Mouse (Mus musculus): ENCODE data around the gene Gm21981. TPM values are rescaled to one million over a fixed set of nuclear protein-coding genes. Genes with fewer than 3 reads are reported as not detected.

Gene Gm21981
- 1.0 and 1.4 TPM in 2 replicates for polyA plus RNA-seq (2012; rRNA removed)

DNA sequence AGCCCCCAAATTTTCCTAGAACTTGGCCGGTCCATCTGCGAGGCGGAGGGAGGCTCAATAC lies at the start of gene Gm21981:
Gene Gm21981, minus strand, starts transcription at position 14 of the 61 bp plus-strand sequence.
- 4% methylated on average over 3 of the region's 3 CpGs for WGBS
- Histone ChIP-seq H3K4me3 (ENCODE audit: control insufficient read depth, insufficient read depth, low read length) (peak within 1 kb of the TSS; percentile 57), H3K27me3 (ENCODE audit: control insufficient read depth, insufficient read depth, low read length) (peaks cover 3% of the 10 kb centered on the region; the same call in 1 of the 2 replicates), H3K27ac (ENCODE audit: control insufficient read depth, insufficient read depth, low read length) (no peak within 1 kb of the TSS), H3K36me3 (ENCODE audit: control insufficient read depth, insufficient read depth, low read length) (no peaks in the 10 kb centered on the region), H3K4me1 (replicated peaks; ENCODE audit: control insufficient read depth, insufficient read depth, low read length) (peaks cover 8% of the 10 kb centered on the region)
- no peak for DNase-seq
- TF ChIP-seq CTCF (IDR thresholded peaks at IDR 0.05; ENCODE audit: borderline replicate concordance, control insufficient read depth, extremely low read depth, insufficient read depth, low read length, poor library complexity), result no peak
- TF ChIP-seq POLR2A (IDR thresholded peaks at IDR 0.05; ENCODE audit: control insufficient read depth, extremely low read depth, insufficient read depth, low read length, poor library complexity), result no peak

DNA sequence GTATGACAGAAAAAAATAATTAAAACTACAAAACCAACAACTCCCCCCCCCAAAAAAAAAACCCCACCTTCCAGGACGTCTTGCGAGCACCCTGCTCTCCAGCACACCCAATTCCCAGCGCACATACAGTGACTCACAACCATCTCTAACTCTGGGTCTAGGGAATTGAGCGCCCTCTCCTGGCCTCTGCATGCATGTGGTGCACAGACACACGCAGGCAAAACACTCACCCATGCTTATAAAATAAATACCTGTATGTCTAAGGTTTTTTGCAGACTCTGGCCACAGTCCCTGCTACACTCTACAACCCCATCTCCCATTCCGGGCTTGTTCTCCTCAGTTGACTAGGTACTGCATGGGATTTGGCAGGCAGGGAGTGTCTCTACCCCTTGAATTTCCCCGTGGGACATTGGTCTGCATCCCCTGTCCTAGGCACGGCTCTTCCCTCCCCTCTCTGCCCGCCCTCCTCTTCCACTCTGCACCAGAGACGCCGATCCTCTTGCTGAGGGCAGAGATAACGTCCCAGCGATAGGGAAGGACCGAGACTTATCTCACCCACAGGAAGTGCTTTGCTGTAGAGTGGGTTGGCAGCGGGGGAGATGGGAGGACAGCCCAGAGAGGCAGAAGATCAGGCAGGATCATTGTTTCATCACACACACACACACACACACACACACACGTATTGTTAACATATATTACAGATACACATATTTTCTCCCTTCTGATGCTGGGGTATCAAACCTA lies 48.9 kb upstream of the Gm21981 start:
- no peaks in the 10 kb centered on the region for H3K36me3 ChIP-seq (ENCODE audit: control insufficient read depth, insufficient read depth, low read length)
- 34% methylated on average over 16 of the region's 16 CpGs for WGBS
- no peak overlapping the region for H3K27ac ChIP-seq (ENCODE audit: control insufficient read depth, insufficient read depth, low read length)
- TF ChIP-seq POLR2A (IDR thresholded peaks at IDR 0.05; ENCODE audit: control insufficient read depth, extremely low read depth, insufficient read depth, low read length, poor library complexity) (no peak), CTCF (IDR thresholded peaks at IDR 0.05; ENCODE audit: borderline replicate concordance, control insufficient read depth, extremely low read depth, insufficient read depth, low read length, poor library complexity) (no peak)
- no peaks in the 10 kb centered on the region; the same call in 1 of the 2 replicates for H3K27me3 ChIP-seq (ENCODE audit: control insufficient read depth, insufficient read depth, low read length)
- DNase-seq, result peak; percentile 32
- peaks cover 21% of the 10 kb centered on the region for H3K4me1 ChIP-seq (replicated peaks; ENCODE audit: control insufficient read depth, insufficient read depth, low read length)
- H3K4me3 ChIP-seq (ENCODE audit: control insufficient read depth, insufficient read depth, low read length), result no peak overlapping the region

DNA sequence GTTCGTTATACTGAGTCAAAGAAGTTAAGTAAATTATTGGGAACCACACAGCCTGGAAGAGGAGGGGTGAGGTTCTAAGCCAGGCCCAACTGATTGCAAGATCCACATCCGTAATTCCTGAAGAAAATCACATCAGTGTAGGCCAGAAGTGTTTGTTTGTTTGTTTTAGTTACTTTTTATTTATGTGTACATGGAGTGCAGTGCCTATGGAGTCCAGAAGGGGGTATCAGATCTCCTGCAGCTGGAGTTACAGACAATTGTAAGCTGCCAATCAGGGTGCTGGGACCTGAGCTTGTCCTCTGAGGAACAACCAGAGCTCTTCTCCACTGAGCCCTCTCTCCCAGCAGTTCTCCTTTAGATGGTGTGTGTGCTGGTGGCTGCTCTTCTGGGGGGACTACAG lies 45.9 kb upstream of the Gm21981 start:
- 83% methylated on average over 2 of the region's 2 CpGs for WGBS

DNA sequence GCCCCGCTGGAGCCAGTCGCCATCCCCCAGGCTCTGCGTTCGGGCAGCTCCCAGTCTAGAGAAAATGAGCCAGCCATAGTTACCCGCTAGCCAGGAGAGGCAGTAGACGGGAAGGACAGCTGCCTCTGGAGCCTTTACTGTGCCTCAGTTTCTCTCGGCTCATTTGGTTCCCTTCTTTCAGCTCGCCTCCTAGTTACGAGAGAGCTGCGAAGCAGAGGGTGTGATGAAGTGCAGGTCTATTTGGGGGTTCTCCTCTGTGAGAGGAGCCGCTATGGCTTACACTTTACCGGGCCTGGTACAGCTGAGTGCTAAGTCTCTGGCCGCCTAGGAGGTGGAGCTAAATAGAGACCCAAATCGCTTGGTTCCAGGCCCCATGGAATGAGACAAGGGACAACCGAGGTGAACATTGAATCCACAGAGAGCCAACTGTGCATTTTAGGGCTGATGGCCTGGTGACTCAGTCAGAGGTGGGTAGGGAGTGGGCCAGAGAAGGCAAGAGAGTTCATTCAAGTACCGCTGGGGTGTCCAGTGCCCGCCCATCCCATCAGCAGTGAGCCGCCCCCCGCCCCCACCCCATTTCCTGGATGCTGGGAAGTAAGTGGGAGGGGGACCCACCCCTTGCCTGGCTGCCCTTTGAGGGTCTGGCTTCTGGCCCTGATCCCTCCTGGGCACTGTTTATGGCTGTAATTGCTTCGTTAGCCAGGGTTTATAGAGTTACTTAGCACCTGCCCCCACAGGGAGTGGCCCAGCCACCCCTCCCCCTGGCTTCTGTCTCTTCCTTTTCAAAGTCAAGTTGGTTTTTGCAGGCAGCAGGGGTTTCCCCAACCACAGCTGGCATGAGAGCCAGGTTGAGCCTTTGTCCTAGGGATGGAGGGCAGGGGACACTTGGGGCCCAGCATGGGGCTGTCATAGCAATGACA lies 44.9 kb upstream of the Gm21981 start:
- DNase-seq, result peak; percentile 40
- peaks cover 27% of the 10 kb centered on the region for H3K4me1 ChIP-seq (replicated peaks; ENCODE audit: control insufficient read depth, insufficient read depth, low read length)
- peak overlapping the region; percentile 54 for H3K4me3 ChIP-seq (ENCODE audit: control insufficient read depth, insufficient read depth, low read length)
- no peaks in the 10 kb centered on the region for H3K36me3 ChIP-seq (ENCODE audit: control insufficient read depth, insufficient read depth, low read length)
- 16% methylated on average over 20 of the region's 20 CpGs for WGBS
- no peak for TF ChIP-seq POLR2A (IDR thresholded peaks at IDR 0.05; ENCODE audit: control insufficient read depth, extremely low read depth, insufficient read depth, low read length, poor library complexity)
- TF ChIP-seq CTCF (IDR thresholded peaks at IDR 0.05; ENCODE audit: borderline replicate concordance, control insufficient read depth, extremely low read depth, insufficient read depth, low read length, poor library complexity), result no peak
- no peaks in the 10 kb centered on the region; the same call in 1 of the 2 replicates for H3K27me3 ChIP-seq (ENCODE audit: control insufficient read depth, insufficient read depth, low read length)
- no peak overlapping the region for H3K27ac ChIP-seq (ENCODE audit: control insufficient read depth, insufficient read depth, low read length)

More for the DNA sequence above, 45.9 kb upstream of the Gm21981 start:
- Histone ChIP-seq H3K27ac (ENCODE audit: control insufficient read depth, insufficient read depth, low read length) (no peak overlapping the region), H3K4me3 (ENCODE audit: control insufficient read depth, insufficient read depth, low read length) (no peak overlapping the region), H3K4me1 (replicated peaks; ENCODE audit: control insufficient read depth, insufficient read depth, low read length) (peaks cover 27% of the 10 kb centered on the region), H3K27me3 (ENCODE audit: control insufficient read depth, insufficient read depth, low read length) (no peaks in the 10 kb centered on the region; the same call in 1 of the 2 replicates), H3K36me3 (ENCODE audit: control insufficient read depth, insufficient read depth, low read length) (no peaks in the 10 kb centered on the region)
- TF ChIP-seq CTCF (IDR thresholded peaks at IDR 0.05; ENCODE audit: borderline replicate concordance, control insufficient read depth, extremely low read depth, insufficient read depth, low read length, poor library complexity) (no peak), POLR2A (IDR thresholded peaks at IDR 0.05; ENCODE audit: control insufficient read depth, extremely low read depth, insufficient read depth, low read length, poor library complexity) (no peak)
- DNase-seq, result peak; percentile 12

DNA sequence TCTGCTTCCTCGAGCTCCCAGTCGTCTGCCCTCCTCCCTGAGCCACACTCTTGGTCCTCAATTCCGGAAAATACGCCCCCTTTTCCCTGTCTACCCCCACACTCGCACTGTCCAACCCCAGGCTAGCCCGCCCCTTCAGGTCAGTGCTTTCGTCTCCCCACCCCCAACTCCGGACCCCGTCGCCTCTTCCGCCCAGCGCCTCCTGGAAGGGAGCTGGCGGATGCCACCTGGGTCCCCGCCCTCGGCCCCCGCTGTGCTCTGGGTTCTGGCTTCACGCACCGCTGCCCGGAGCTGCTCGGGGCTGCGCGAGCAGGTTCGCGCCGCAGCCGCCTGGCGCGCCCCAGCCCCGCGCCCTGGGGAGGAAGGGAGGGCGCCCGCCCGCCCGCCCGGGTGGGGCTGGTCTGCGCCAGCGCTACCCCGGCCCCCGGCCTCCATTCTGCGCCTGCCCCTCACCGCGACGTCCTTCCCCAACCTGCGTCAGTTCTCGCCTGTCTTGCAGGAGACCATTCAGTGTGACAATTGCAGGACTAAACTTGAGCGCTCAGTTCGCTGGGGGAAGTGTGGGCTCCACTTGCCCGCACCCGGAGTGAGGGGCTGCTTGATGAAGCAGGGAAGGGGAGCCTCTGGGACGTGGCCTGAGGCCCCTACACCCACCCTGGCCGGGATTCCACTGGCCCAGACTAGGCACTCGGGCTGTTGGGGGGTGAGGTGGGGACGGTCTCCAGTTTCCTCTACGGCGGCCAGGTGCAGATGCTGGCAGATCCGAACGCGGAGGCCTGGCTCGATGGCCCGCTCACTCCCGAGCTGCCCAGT lies 44.0 kb upstream of the Gm21981 start:
- Histone ChIP-seq H3K27ac (ENCODE audit: control insufficient read depth, insufficient read depth, low read length) (no peak overlapping the region), H3K4me1 (replicated peaks; ENCODE audit: control insufficient read depth, insufficient read depth, low read length) (peaks cover 26% of the 10 kb centered on the region), H3K27me3 (ENCODE audit: control insufficient read depth, insufficient read depth, low read length) (no peaks in the 10 kb centered on the region; the same call in 1 of the 2 replicates), H3K36me3 (ENCODE audit: control insufficient read depth, insufficient read depth, low read length) (no peaks in the 10 kb centered on the region), H3K4me3 (ENCODE audit: control insufficient read depth, insufficient read depth, low read length) (peak overlapping the region; percentile 54)
- TF ChIP-seq POLR2A (IDR thresholded peaks at IDR 0.05; ENCODE audit: control insufficient read depth, extremely low read depth, insufficient read depth, low read length, poor library complexity) (no peak), CTCF (IDR thresholded peaks at IDR 0.05; ENCODE audit: borderline replicate concordance, control insufficient read depth, extremely low read depth, insufficient read depth, low read length, poor library complexity) (no peak)
- WGBS, result 1% methylated on average over 61 of the region's 61 CpGs
- DNase-seq, result peak; percentile 59

All from thymus, adult 2 months (tissue).